Mouse (Mus musculus) embryo, embryonic 11 days (tissue): ENCODE results near the gene Slc39a12.

Experiments
- DNase-seq: peaks from one replicate; pipeline ENCODE4 v3.0.0-alpha.2; 2015

The Slc39a12 gene

GRCm38 (mm10) chr2:14388162-14388561 is at the start of gene Slc39a12:
Gene Slc39a12 (plus strand): TSS chr2:14388316.
- no peak for DNase-seq

GRCm38 (mm10) chr2:14341652-14342308 is 46.3 kb upstream of the Slc39a12 start:
- no peak for DNase-seq

GRCm38 (mm10) chr2:14342309-14342839 is 45.7 kb upstream of the Slc39a12 start:
- DNase-seq: no peak

- DNase-seq: no peak
Observed at GRCm38 (mm10) chr2:14388856-14389255, 740 bp downstream of the Slc39a12 start.

- no peak for DNase-seq
Observed at GRCm38 (mm10) chr2:14390900-14391299, 2.8 kb downstream of the Slc39a12 start.

- no peak for DNase-seq
Observed at GRCm38 (mm10) chr2:14403000-14403399, 14.9 kb downstream of the Slc39a12 start.

- DNase-seq: no peak
Observed at GRCm38 (mm10) chr2:14428987-14429386, 40.9 kb downstream of the Slc39a12 start.

GRCm38 (mm10) chr2:14447322-14447721 is 59.2 kb downstream of the Slc39a12 start:
- DNase-seq: no peak

- DNase-seq: no peak
Observed at GRCm38 (mm10) chr2:14450866-14451265, 62.8 kb downstream of the Slc39a12 start.

GRCm38 (mm10) chr2:14454946-14455631 is 67.0 kb downstream of the Slc39a12 start:
- no peak for DNase-seq

GRCm38 (mm10) chr2:14464438-14464837 is 76.3 kb downstream of the Slc39a12 start:
- DNase-seq: no peak

- DNase-seq: no peak
Observed at GRCm38 (mm10) chr2:14494132-14494531, 106.0 kb downstream of the Slc39a12 start.

- DNase-seq: no peak
Observed at GRCm38 (mm10) chr2:14496150-14496549, 108.0 kb downstream of the Slc39a12 start.

- DNase-seq: no peak
Observed at GRCm38 (mm10) chr2:14502482-14502881, 114.4 kb downstream of the Slc39a12 start.

- no peak for DNase-seq
Observed at GRCm38 (mm10) chr2:14518237-14518636, 130.1 kb downstream of the Slc39a12 start.

GRCm38 (mm10) chr2:14534325-14535077 is 146.4 kb downstream of the Slc39a12 start:
- no peak for DNase-seq

GRCm38 (mm10) chr2:14535246-14535671 is 147.1 kb downstream of the Slc39a12 start:
- DNase-seq: peak; percentile 19

GRCm38 (mm10) chr2:14537781-14538180 is 149.7 kb downstream of the Slc39a12 start:
- DNase-seq: no peak

GRCm38 (mm10) chr2:14543355-14543754 is 155.2 kb downstream of the Slc39a12 start:
- no peak for DNase-seq

GRCm38 (mm10) chr2:14543773-14544172 is 155.7 kb downstream of the Slc39a12 start:
- DNase-seq: no peak
